Mouse (Mus musculus) heart, postnatal 14 days (tissue): ENCODE data around the gene Derl3. TPM values are rescaled to one million over a fixed set of nuclear protein-coding genes. Genes with fewer than 3 reads are reported as not detected.
"Not testable (repeated sequence)": the region's sequence is repeated elsewhere in the genome, so short reads cannot be mapped to it uniquely, and the experiment has no call there.

Experiments
- DNase-seq, 2 experiments: peaks; one replicate each; pipeline ENCODE4 v3.0.0; 2021 to 2022
- intact Hi-C: fragments of 180-260 bp; cut with DNase I; formaldehyde crosslinking; loops from one replicate; pipeline ENCODE4 v1.15.1; 2025
- long read RNA-seq, 2 experiments: library from polyadenylated mRNA; stranded (forward); transcript quantifications; one replicate each; pipeline ENCODE4 v2.0.0; 2021
- total RNA-seq, 2 experiments: library from RNA; stranded (reverse); gene quantifications; 2 replicates each; pipeline ENCODE4 v1.2.3; 2021

Gene Derl3
- total RNA-seq: under 1 TPM in 1 of 2 experiments, not detected in 1; 0.51 TPM
- long read RNA-seq, experiment 1: 0 reads
- long read RNA-seq, experiment 2: 0 reads

- DNase-seq: peak; percentile 82 to 88
- intact Hi-C loops: no loop called here
Observed at GRCm38 (mm10) chr10:75893089-75893750, at the start of gene Derl3. TSS of gene Derl3 (plus strand) at chr10:75893413.

- intact Hi-C loops, DNase-seq: not testable (repeated sequence)
Observed at GRCm38 (mm10) chr10:75843898-75844297, 49.3 kb upstream of the Derl3 start.

DNA sequence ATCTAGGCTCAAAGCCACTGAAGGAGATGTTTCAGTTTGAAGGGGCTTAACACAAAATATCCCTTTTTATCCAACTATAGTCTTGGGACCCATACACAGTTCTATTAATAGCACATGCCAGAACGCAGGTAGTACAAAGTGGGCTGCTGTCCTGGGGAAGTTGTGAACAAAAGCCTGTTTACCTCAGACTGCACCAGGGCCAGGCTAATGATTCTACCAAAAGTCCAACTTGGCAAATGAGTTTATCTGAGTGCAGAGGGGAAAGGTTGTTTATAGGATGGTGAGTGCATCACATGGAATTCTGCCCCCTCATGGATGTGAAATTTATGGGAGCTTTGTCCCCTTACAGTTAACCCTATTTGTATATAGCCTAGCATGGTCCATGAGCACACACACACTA lies 48.4 kb upstream of the Derl3 start:
- no peak for DNase-seq
- intact Hi-C loops: no loop called here

DNA sequence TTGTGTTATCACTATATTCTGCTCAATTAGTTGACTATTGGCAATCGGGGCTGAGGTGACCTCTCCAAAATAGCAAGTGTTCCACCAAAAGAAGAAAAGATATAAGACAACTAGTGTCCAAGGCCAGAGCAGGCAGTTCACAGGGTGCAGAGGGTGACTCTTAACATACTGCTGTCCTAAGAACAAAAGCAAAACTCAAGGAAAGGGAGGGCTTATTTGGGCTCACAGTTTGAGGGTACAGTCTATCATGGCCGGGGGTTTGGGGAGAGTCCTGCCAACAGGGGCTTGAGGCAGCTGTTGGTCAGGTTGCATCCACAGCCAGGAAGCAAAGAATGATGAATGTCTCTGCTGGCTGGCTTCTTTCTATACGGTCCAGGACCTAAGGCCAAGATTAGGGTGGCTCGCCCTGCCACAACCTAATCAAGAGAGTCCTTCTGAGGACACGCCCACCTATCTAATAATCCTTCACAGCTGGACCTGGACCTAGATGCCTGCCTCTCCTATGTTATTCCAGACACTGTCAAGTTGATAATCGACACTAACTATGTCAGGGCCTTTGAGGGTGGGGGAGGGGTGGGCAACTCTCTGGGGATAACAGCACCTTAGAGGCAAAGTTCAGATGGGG lies 47.8 kb upstream of the Derl3 start:
- intact Hi-C loops: no loop called here
- DNase-seq: no peak

- intact Hi-C loops: no loop called here
- DNase-seq: no peak
Observed at GRCm38 (mm10) chr10:75848382-75848781, 44.8 kb upstream of the Derl3 start.

DNA sequence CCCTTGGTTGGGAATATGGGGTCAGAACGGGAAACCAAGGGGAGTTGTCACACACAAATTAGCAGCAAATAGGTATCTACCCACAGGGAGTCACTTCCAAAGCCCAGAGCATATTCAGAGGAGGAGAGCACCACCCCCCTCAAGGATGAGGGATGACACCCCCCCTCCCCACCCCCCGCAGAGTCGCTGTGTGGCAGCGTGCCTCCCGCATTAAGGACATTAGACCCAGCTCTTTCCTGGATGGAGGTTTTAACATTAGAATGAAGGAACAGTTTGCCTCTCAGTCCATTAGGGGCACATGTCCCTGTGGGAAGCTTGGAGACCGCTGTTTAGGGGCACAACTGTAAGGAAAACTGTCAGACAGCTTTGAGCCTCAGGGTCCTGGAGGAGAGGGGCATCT lies 42.1 kb upstream of the Derl3 start:
- intact Hi-C loops: loop anchor here (5.0 kb wide), 1 partner anchor 264 kb away; the partner anchor contains the start of gene Ggt5
- no peak for DNase-seq

DNA sequence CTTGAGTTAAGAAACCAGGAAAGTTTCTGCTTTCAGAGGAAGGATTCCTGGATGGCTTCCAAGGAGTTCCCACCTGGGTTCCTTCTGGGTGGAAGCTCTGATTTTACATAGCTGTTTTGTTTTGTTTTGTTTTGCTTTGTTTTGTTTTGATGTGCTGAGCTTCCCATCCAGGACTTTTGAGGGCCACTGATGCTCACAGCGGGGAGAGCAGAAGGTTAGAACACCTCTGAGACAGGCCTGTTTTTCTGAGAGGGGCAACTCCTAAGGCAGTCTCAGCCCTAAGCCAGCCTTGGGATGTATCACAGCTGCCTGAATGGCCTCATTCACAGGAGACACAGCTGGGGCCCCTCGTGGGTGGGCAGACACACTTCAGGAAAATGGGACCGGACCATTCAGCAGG lies 41.5 kb upstream of the Derl3 start:
- no peak for DNase-seq
- intact Hi-C loops: loop anchor here (5.0 kb wide), 1 partner anchor 264 kb away; the partner anchor contains the start of gene Ggt5

DNA sequence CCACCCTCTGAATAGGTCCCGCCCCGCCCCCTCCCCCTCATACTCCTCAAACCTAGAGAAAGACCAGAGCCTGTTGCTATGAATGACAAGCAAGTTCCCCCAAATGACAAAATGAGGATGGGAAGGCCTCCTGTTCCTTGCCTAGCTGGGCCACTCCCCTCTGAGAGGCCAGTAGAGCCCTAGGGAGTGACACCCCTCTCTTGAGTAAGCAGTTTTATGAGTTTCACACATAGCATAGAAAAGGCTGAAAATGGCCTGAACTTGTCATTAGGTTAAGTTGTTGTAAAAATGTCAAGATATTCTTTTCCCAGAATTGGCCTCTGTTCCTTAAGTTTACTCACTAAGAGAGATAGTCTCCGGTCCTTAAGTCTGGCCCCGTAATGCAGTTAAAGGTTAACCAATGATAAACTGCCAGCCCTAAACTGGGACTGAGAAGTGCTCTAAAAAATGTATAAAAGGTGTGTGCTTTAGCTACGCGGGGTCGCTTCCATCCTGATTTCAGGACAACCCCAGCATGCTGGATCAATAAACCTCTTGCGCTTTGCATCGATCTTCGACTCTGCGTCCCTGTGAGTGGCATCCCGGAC lies 40.6 kb upstream of the Derl3 start:
- intact Hi-C loops: loop anchor here (1.0 to 5.0 kb wide), 2 partner anchors 108 to 265 kb away; partner anchors contain the start of gene Ggt5
- DNase-seq: no peak

DNA sequence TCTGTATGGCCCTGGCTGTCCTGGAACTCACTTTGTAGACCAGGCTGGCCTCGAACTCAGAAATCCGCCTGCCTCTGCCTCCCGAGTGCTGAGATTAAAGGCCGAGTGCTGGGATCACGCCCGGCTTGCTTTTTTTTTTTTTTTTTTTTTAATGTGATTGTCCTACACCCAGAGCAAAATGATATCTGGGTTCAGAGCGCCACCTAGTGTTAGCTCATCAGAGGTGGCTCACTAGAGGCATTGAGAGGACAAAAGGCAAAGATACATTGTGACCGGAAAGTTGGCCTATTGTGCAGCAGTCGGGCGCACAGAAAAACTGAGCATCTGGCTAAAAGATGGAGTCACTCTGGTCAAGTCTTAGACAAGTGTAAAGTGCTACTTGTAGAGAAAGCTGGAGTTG lies 39.8 kb upstream of the Derl3 start:
- intact Hi-C loops: loop anchor here (1.0 to 5.0 kb wide), 2 partner anchors 109 to 266 kb away; partner anchors contain the start of gene Ggt5
- DNase-seq: peak; percentile 81 to 90

GRCm38 (mm10) chr10:75854096-75854495 lies 39.1 kb upstream of the Derl3 start:
- no peak for DNase-seq
- intact Hi-C loops: loop anchor here (5.0 kb wide), 1 partner anchor 267 kb away; the partner anchor contains the start of gene Ggt5

- no peak for DNase-seq
- intact Hi-C loops: loop anchor here (5.0 kb wide), 2 partner anchors 217 to 267 kb away; partner anchors contain the start of gene Ggt5
Observed at GRCm38 (mm10) chr10:75854791-75855190, 38.4 kb upstream of the Derl3 start.

GRCm38 (mm10) chr10:75855416-75855981 lies 37.7 kb upstream of the Derl3 start:
- DNase-seq: no peak
- intact Hi-C loops: loop anchor here (5.0 kb wide), 1 partner anchor 218 kb away; no protein-coding TSS in a partner anchor

DNA sequence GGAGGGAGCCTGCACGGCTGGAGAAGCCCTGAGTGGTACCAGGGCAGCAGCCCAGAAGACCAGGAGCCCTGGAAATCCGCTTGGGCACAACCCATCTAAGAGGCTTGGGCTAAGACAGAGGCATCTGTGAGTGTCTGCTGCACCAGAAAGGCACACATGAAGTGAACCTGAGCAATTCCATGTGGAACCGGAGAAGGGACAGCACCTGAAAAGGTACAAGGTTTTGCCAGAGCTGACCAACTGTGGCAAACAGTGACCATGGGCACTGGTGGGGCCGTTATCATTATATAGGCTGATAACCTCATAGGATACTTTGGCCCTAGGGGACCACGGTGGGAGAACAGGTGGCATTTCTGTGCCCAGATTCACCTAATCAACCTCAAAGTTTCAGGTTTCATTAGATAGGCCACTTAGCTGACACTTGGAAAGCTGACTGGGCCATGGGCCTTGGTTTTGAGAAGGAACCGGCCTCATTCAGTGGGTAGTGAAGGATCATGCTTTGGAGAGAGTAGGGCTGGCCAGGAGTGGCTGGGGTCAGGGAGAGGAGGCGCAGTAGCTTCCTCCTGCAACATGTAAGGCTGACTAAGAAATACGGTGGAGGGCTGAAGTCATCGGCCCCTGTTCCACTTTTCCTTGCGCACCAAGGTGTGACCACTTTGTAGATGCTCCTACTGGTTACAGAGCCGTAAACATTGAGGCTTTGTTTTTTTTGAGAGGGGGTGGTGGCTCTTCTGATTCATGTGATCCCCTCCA lies 36.9 kb upstream of the Derl3 start:
- DNase-seq: no peak
- intact Hi-C loops: loop anchor here (5.0 kb wide), 1 partner anchor 219 kb away; no protein-coding TSS in a partner anchor

DNA sequence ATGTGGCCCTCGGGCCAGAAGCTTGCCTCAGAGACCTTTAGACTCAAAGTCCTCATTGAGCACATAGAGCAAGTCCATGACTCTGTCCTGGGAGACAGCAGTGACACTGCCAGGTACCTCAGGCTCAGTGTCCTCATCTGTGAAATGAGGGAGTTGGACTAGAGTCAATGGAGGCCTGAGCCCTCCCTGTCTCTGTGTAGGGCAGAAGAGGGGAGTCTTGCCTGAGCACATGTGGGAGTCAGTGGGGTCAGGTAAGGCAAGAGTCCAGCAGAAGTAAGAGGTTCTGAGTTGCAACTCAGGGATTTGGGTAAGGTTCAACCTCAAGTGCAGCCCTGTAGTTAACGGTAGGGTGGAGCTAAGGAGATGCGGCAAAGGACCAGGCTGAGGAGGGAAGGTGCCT lies 36.2 kb upstream of the Derl3 start:
- intact Hi-C loops: loop anchor here (5.0 kb wide), 1 partner anchor 220 kb away; no protein-coding TSS in a partner anchor
- DNase-seq: no peak

DNA sequence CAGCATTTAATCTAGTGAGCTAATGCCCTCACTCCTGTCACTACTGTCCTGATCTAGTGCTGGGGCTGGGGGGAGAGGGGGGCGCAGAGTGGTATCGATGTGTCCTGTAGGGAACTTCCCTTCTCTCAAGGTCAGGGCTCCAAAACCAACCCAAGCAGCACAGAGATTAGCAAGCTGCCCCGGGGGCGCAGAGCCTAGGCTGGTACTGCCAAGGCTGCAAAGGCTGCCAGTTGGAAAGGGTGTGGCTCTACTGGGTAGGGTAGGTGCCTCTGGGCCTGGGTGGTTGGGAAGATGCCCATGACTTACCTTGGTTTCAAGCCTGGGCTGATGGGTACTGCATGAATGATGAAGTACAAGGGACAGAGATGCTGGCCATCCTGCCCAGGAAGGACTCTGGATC lies 35.6 kb upstream of the Derl3 start:
- intact Hi-C loops: loop anchor here (5.0 kb wide), 1 partner anchor 220 kb away; no protein-coding TSS in a partner anchor
- DNase-seq: no peak

GRCm38 (mm10) chr10:75859107-75859746 lies 34.0 kb upstream of the Derl3 start:
- no peak for DNase-seq
- intact Hi-C loops: loop anchor here (5.0 kb wide), 1 partner anchor 222 kb away; no protein-coding TSS in a partner anchor

DNA sequence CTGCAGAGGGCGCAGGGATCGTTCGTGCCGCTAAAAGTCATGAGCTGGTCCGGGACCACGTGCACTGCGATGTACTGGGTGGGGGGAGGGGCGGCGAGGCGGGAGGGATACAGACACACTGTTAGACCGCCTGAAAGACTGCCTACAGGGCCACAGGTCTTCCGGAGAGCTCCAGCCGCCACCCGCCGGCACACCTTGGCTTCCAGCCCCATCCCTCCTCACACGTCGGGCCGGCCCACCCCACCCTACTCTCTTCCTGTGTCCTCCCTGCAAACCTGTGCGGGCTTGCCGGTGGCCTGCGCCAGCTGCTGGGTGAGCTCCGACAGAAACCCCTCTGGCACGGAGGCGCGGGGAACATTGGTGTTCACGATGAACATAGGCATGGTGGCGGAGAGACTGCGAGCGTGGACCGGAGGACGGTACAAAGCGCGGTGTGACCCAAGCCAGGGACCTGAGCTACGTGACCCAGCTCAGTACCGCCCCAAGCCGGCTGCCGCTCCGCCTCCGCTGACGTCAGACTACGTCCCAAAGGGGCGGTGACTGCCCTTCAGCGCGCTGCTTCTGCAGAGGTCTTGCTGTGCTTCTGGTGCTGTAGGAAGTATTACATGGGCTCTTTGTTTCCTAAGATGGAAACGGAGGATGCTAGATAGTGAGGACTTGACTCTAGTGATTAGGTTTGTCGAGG lies 33.3 kb upstream of the Derl3 start, which contains the start of gene Mif:
TSS of gene Mif (minus strand) at position 455 of the 685 bp plus-strand sequence.
- DNase-seq: peak; percentile 84 to 92

DNA sequence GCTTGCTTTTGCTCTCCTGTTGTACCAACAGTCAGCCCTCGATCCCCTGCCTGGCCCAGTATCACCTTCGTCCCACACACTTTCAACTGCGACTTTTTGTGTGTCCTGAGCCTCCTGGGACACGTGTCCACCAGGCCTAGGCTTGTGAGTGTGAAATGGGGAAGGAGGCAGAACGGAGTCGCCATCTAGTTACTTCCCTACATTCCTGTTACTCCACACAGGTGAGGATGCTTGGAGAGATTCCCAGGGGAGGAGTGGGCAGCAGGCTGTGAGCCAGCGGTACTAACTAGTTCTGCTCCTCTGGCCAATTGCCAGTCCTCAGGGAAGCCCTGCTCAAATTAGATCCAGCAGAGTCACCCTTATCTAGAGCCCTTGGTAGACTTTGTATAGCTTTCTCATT lies 32.5 kb upstream of the Derl3 start:
- DNase-seq: peak; percentile 20 to 44
- intact Hi-C loops: no loop called here

More for the DNA sequence above, 33.3 kb upstream of the Derl3 start, which contains the start of gene Mif:
- intact Hi-C loops: loop anchor here (5.0 kb wide), 1 partner anchor 223 kb away; no protein-coding TSS in a partner anchor

DNA sequence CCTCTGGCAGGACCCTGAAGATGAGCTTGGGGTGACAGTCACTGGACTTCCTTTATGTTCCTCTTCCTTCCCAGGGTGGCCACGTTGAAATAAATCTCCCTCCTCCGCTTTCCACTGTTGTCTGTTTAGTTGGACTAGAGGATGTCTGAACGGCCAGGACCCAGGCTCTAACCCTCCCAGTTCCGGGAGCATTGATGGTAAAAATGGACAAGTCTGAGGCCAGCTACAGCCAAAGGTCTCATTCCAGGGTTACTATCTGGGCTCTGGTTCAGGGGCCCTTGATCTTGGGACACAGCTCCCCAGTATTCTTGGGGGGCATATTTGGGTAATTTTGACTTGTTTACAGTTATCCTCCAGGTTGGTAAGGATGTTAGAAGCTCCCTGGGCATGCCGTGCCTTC lies 31.6 kb upstream of the Derl3 start:
- no peak for DNase-seq
- intact Hi-C loops: no loop called here
